Mouse (Mus musculus) C2C12 (cell line): ENCODE measurements around the gene Tktl2.

Source experiments
- CEBPB ChIP-seq: IDR thresholded peaks from one replicate; pipeline ENCODE4 v1.6.1; 2011; ENCODE audit warnings: low read depth, mild to moderate bottlenecking, control low read depth, moderate library complexity
- CTCF ChIP-seq: IDR thresholded peaks from one replicate; pipeline ENCODE4 v1.5.1; 2011; ENCODE audit not compliant: control insufficient read depth, insufficient read depth, insufficient read length
- FOSL1 ChIP-seq: IDR thresholded peaks from one replicate; pipeline ENCODE4 v1.8.0; 2011; ENCODE audit warnings: mild to moderate bottlenecking, low read length; ENCODE audit not compliant: poor library complexity, insufficient read depth, severe bottlenecking
- MAX ChIP-seq: IDR thresholded peaks from one replicate; pipeline ENCODE4 v1.6.1; 2011; ENCODE audit warnings: mild to moderate bottlenecking, control low read depth
- USF1 ChIP-seq: IDR thresholded peaks from one replicate; pipeline ENCODE4 v1.6.1; 2011; ENCODE audit warnings: low read depth, mild to moderate bottlenecking, control low read depth, moderate library complexity

DNA sequence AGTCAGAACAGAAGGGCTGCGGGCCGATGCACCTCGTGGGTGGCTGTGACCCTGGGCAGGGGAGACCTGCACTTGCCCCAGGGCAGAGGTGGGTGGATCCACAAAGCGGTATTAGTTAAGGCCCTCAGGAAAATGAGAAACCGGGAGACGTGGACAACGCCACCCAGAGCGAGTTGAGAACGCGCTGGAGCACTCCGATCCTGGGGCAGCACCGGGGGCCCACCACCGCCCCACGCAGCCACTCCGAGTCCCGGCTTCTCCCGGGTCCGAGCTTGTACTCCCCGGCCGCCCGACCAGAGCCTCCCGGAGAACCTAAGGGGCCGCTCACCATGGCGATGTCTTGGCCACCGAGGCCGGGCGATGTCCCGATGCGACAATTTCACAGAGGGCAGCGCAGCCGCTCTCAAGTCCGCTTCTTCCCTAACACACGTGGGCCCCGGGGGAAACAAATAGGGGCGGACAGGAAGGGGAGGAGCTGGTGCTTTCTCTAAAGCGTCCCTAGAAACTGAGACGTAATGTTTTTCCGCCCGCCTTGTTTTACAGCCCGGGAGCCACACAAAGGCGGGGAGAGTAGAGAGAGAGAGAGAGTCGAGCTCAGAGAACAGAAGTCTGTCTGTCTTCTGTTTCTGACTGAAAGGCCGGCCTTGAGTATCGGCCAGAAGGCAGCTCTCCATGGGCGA lies 25.3 kb upstream of the Tktl2 start, which contains the start of gene Tma16:
- TF ChIP-seq FOSL1 (no peak), CTCF (no peak), MAX (peak; percentile 99), CEBPB (no peak), USF1 (peak; percentile 56)
